Mouse (Mus musculus) testis, adult 2 months (tissue): Measurements from ENCODE around the gene Bub1b.

Experiments
- CTCF ChIP-seq: fragments of 200-500 bp; IDR thresholded peaks from 2 replicates; pipeline ENCODE4 v1.5.1; 2012; ENCODE audit warnings: low read depth, mild to moderate bottlenecking, inconsistent platforms, low read length, moderate library complexity; ENCODE audit not compliant: control insufficient read depth, insufficient read depth, insufficient replicate concordance
- POLR2A ChIP-seq: fragments of 200-500 bp; IDR thresholded peaks from 2 replicates; pipeline ENCODE4 v1.6.1; 2012; ENCODE audit warnings: low read depth, mild to moderate bottlenecking, inconsistent platforms, low read length, moderate library complexity; ENCODE audit not compliant: control insufficient read depth

GRCm38 (mm10) chr2:118551606-118552005, 46.4 kb upstream of the Bub1b start:
- TF ChIP-seq POLR2A (no peak), CTCF (no peak)
